Mouse (Mus musculus) lung, postnatal 0 days (tissue): ENCODE measurements around the gene Fpgt.

ENCODE experiments used
- CTCF ChIP-seq: IDR thresholded peaks from 2 replicates; pipeline ENCODE4 v1.5.1; 2016; ENCODE audit warnings: antibody characterized with exemption, mild to moderate bottlenecking
- EP300 ChIP-seq: IDR thresholded peaks from 2 replicates; pipeline ENCODE4 v1.6.1; 2016; ENCODE audit warnings: antibody characterized with exemption, mild to moderate bottlenecking, control low read depth

GRCm38 (mm10) chr3:155059449-155059822 lies 33.8 kb downstream of the Fpgt start:
- TF ChIP-seq EP300 (no peak), CTCF (no peak)
